Mouse (Mus musculus) MEL-GATA-1-ER (cell line): ENCODE results near the gene Camk1g.

Experiments
- DNase-seq: peaks from one replicate; pipeline ENCODE4 v3.0.0-alpha.2; 2012; ENCODE audit warnings: low read depth; ENCODE audit errors: extremely low read depth

Camk1g gene

DNA sequence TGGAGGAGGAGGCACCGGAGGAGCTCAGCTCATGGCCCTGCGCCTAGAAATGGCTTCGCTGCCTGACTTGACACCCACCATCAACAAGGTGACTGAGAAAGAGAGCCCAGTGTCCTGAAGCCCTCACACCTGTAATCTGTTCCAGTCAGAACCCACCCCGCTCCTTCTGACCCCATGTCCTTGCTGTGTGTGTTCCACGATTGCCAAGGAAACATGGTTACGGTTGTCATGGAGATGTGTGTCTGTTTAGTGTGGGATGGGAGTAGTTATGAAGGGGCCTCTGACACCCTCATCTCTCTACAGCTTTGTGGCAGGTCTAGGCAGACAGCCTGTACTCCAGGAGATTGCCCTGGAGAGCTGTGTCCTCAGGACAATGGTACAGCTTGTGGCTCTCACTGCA is 35.6 kb downstream of the Camk1g start:
- DNase-seq, result no peak

DNA sequence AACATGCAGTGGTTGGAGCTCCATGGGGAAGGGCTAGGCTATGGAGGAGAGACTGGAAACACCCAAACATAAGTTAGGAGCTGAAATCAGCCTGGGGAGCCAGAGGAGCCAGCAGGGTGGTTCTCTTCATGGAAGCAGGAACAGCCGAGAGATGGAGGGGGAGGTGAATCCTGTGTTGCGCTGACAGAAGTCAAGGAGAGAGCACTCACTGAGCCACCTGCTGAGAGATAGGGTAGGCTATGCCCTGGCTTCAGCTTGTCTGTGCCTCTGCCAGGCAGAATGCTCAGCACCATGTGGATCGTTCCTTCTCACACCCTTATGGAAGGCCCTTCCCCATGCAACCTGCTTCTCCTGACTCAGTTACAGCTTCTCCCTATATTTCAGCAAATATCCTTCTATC is 36.3 kb downstream of the Camk1g start:
- DNase-seq, result no peak

GRCm38 (mm10) chr1:193332671-193333070 is 37.4 kb downstream of the Camk1g start:
- no peak for DNase-seq

- DNase-seq, result no peak
Measured at GRCm38 (mm10) chr1:193332018-193332417, 38.1 kb downstream of the Camk1g start.

- DNase-seq, result no peak
Measured at GRCm38 (mm10) chr1:193330626-193331025, 39.5 kb downstream of the Camk1g start.

GRCm38 (mm10) chr1:193330172-193330571 is 39.9 kb downstream of the Camk1g start:
- no peak for DNase-seq

DNA sequence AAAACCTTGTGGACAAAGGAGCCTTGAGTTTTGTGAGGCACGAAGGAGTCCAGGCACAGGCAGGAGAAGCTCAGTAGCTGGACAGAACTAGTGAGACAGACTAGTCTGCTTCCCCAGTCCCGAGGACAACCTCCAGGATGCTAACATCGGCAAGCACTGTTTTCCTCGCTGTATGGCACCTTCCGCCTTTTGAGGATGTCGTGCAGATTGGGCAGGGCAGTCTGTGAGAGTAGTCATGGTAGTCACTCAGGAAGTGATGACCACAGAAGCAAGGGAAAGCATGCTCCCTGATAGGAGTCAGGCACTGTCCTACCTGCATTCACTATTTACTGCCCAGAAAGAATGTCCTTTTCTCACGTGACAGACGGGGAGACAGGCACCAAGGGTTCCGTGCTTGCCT is 40.5 kb downstream of the Camk1g start:
- no peak for DNase-seq

- DNase-seq, result no peak
Measured at GRCm38 (mm10) chr1:193327686-193328085, 42.4 kb downstream of the Camk1g start.

DNA sequence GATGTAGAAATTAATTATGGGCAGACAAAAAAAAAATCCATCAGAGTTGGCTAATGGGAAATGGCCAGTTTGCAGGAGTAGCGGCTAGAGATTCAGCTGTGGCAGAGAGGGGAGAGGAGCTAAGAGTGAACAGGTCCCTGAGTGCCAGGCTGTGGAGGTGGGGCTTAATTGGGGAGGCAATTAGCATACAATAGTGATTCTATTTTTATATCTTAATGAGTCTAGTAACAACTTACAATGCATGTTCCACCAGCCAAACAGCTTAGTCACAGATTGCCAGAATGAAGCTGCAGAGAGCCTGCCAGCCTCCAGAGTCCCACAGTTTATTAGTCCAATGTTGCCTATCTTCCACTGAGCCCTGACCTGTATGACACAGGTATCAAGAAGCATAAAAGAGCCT is 42.9 kb downstream of the Camk1g start:
- no peak for DNase-seq

GRCm38 (mm10) chr1:193326456-193327145 is 43.5 kb downstream of the Camk1g start:
- no peak for DNase-seq

DNA sequence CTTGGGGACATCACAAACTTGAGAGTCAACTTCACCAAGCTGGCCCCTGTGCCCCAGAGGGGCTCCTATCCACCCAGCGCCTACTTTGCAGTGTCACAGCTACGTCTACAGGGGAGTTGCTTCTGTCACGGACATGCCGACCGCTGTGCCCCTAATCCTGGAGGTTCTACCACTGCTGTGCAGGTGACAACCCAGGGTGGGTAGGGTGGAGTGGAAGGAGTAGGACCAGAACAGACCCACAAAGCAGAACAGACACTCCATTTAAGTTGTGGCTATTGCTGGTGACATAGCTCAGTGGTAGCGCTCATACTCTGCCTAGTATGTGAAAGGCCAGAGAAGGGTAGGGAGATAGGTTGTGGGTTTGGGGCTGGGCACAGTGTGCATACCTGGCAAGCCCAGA is 44.2 kb downstream of the Camk1g start:
- no peak for DNase-seq

GRCm38 (mm10) chr1:193324224-193324623 is 45.9 kb downstream of the Camk1g start:
- DNase-seq, result no peak

- DNase-seq, result no peak
Measured at GRCm38 (mm10) chr1:193323686-193324085, 46.4 kb downstream of the Camk1g start.

DNA sequence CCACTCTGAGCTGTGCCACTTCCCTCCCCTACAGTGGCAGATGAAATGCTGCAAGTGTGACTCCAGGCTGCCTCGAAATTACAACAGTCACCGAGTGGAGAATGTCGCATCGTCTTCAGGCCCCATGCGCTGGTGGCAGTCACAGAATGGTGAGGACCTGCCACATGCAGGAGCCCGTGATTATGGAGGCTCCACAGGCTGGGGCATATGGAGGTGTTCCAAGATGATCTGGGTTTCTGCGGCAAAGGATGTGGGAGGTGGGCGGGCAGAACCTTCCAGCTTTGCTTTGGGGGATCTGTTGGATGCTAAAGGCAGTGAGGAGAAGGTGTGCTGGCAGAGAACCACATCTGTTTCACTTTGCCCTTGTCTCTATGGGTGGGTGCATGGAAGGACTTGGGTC is 49.7 kb downstream of the Camk1g start:
- DNase-seq, result no peak

- DNase-seq, result no peak
Measured at GRCm38 (mm10) chr1:193319721-193320120, 50.4 kb downstream of the Camk1g start.

GRCm38 (mm10) chr1:193317159-193317559 is 52.9 kb downstream of the Camk1g start:
- DNase-seq, result no peak

DNA sequence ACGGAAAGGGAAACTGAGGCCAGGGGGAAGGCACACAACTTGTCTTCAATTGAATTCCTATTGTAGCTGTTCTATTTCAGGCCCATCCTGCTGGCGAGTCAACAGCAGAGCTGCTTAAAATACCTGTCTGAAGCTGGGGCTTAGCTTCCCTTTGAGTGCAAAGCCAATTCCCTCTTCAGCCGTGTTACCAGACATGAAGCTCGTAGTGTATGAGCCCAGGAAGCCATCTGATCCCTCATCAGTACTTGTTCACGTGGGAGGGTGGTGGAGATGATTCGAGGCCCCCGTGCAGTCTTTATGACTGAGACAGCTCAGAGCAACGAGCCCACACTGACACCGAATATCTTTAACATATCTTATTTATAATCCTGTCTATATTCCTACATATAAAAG is 53.7 kb downstream of the Camk1g start:
- DNase-seq, result no peak

DNA sequence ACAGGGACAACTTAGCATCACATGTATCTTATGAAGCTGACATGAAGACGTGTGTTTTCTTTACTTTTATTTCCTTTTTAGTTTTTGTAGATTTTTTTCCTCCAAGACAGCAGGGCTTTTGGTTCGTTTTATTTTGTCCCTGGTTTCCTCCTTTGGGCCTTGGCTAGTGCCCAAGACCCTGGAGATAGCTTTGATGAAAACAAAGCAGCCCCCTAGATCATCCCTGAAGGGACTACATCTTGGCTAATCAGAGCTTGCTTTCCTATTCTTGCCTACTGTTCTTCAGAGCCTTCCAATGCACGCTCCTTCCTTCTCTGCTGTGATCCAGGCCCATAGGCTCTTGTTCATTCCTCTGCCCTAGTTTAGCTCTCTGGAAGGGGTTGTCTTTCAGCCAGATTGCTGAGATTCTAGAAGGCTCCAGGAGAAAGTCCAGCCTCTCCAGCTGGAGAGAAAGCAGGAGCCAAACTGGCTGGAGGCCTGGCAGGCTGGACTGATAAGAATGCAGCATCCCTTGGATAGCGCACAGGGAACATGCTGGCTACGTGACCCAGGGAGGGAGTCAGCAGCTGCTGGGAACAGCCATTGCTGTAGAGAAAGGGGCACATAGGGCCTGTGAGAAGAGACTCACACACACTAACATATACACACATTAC is 54.3 kb downstream of the Camk1g start:
- no peak for DNase-seq

GRCm38 (mm10) chr1:193311596-193311995 is 58.5 kb downstream of the Camk1g start:
- no peak for DNase-seq

DNA sequence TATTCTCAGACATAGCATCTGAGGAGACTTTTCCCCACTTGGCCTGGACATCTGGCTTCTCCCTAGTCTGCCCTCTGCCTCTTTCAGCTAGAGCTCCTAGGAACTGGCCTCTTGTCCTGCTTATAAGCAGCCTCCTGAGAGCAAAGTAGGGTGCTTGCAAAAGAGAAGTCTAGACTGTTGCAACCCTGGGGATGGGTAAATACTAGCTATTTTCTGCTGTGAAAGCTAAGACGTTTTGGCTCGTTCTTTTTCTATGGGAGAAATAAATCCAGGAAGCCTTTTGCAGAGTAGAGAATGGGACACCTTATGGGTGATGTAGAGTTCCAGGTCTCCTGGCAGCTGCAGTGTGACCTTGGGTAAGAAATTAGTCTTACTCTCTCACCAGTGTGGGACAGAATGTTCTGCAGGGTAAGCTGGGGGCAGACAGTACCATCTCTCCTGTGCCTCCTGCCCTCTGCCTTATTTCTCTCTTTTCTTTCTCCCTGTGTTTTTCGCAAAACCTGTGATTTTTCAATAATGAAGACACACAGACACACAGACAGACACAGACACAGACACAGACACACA is 59.5 kb downstream of the Camk1g start:
- DNase-seq, result no peak

DNA sequence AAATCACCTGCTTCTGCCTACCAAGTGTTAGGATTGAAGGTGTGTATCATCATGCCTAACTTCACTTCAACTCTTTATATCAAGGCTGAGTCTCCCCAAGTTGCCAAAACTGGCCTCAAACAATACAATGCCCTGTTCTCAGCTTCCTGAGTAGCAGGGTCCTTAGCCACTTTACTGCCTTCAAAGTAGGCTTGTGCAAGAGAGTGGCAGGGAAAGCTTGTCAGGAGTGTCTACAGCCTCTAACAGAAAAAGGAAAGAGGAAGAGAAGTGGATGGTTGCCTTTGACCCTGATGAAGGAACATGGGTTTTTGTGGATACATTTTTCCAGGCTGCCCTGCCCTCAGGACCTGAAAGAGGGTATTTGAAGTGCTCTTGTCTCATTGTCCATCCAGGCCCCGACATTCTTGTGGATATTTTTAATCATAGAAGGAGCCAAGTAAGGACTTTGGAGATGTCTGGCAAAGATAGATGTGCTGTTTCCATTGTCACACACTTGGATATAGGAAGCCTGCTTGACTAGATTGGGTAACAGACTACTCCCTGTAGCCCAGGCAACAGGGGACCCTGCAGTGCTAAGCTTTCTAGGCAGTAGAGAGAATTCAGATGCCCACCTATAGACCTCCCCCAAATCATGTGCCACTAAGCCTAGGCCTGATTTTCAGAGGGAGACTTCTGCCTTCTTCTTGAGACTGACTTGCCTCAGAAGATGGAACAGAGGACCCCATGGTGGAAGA is 60.1 kb downstream of the Camk1g start:
- DNase-seq, result no peak

- no peak for DNase-seq
Measured at GRCm38 (mm10) chr1:193306832-193307231, 63.3 kb downstream of the Camk1g start.
